ENCODE assay signal across 9 mouse cellular contexts in genomic region chr17:85618359-85619112, GRCm38 (mm10). TPM values are rescaled to one million over a fixed set of nuclear protein-coding genes. Genes with fewer than 3 reads are reported as not detected.
A peak's percentile ranks its signal among the peaks of the same experiment; 100 is the strongest.
DNase-seq lines count a peak whose midpoint lies in the region; ATAC-seq lines count a peak whose summit lies in the region.
"Had no signal": no experiment of that assay in that cellular context is flagged by ENCODE, and none has a peak within 500 bp of the region (broad histone marks: within the 10 kb centered on the region; RNA-seq: fewer than 3 reads in every experiment).

No protein-coding gene starts in this region.

- H3K4me2 ChIP-seq in heart, embryonic 12.5 days, result peak overlapping the region; percentile 63
- H3K4me2 ChIP-seq in forebrain, embryonic 14.5 days (ENCODE audit: low read length), result peak overlapping the region; percentile 55

- WGBS in heart, embryonic 12.5 days, result under 1% methylated on average over 34 of the region's 34 CpGs
- 2% methylated on average over 34 of the region's 34 CpGs for WGBS in forebrain, embryonic 14.5 days
- WGBS in midbrain, embryonic 10.5 days, result under 1% methylated on average over 34 of the region's 34 CpGs

- peak overlapping the region; percentile 37 for H3K4me3 ChIP-seq in heart, embryonic 12.5 days
- H3K4me3 ChIP-seq in forebrain, embryonic 14.5 days (ENCODE audit: low read depth, low read length), result peak overlapping the region; percentile 37
- H3K4me3 ChIP-seq in midbrain, embryonic 10.5 days, result peak overlapping the region; percentile 51

- ATAC-seq in heart, embryonic 12.5 days (ENCODE audit: insufficient number of reproducible peaks, low FRiP score), result no peak
- ATAC-seq in forebrain, embryonic 14.5 days, result no peak

- peaks cover 38% of the 10 kb centered on the region for H3K4me1 ChIP-seq in heart, embryonic 12.5 days (replicated peaks)
- no peaks in the 10 kb centered on the region; the same call in 1 of the 2 replicates for H3K4me1 ChIP-seq in forebrain, embryonic 14.5 days (ENCODE audit: control insufficient read depth, insufficient read depth, low read length)
- H3K4me1 ChIP-seq in midbrain, embryonic 10.5 days, result peaks cover 92% of the 10 kb centered on the region

- H3K9ac ChIP-seq in heart, embryonic 12.5 days, result no peak overlapping the region
- peak overlapping the region; percentile 68 for H3K9ac ChIP-seq in forebrain, embryonic 14.5 days (ENCODE audit: low read length)

- no peak overlapping the region for H3K27ac ChIP-seq in heart, embryonic 12.5 days (ENCODE audit: poor library complexity, severe bottlenecking)
- H3K27ac ChIP-seq in forebrain, embryonic 14.5 days (ENCODE audit: low read depth, low read length), result peak overlapping the region; percentile 86
- peak overlapping the region; percentile 75 for H3K27ac ChIP-seq in midbrain, embryonic 10.5 days (replicated peaks)

- H3K36me3 ChIP-seq in heart, embryonic 12.5 days, result no peaks in the 10 kb centered on the region
- no peaks in the 10 kb centered on the region for H3K36me3 ChIP-seq in forebrain, embryonic 14.5 days (ENCODE audit: control insufficient read depth, insufficient read depth, low read length)
- no peaks in the 10 kb centered on the region for H3K36me3 ChIP-seq in midbrain, embryonic 10.5 days

- no peak for DNase-seq in heart, postnatal 36 days
- peak; percentile 43 for DNase-seq in ES-CJ7 (ENCODE audit: low read depth, low spot score)
- DNase-seq in forebrain, embryonic 14.5 days (ENCODE audit: low spot score), result no peak
- DNase-seq in midbrain, embryonic 10.5 days (ENCODE audit: low spot score), result peak; percentile 51
- no peak for DNase-seq in urinary bladder, postnatal 36 days (ENCODE audit: low spot score in 2 of 2)
- no peak for DNase-seq in cerebellum, postnatal 36 days
- no peak for DNase-seq in spleen, postnatal 14 days (ENCODE audit: low spot score in 2 of 2)
- DNase-seq: adrenal gland, postnatal 25 days had no signal

- H3K27me3 ChIP-seq in heart, embryonic 12.5 days (replicated peaks), result peaks cover 99% of the 10 kb centered on the region
- H3K27me3 ChIP-seq in forebrain, embryonic 14.5 days (replicated peaks; ENCODE audit: control insufficient read depth, insufficient read depth, low read length), result peaks cover 74% of the 10 kb centered on the region
- H3K27me3 ChIP-seq in midbrain, embryonic 10.5 days (ENCODE audit: low read depth, poor library complexity, severe bottlenecking), result peaks cover 100% of the 10 kb centered on the region

- H3K9me3 ChIP-seq in heart, embryonic 12.5 days (replicated peaks), result no peaks in the 10 kb centered on the region
- no peaks in the 10 kb centered on the region for H3K9me3 ChIP-seq in forebrain, embryonic 14.5 days (replicated peaks; ENCODE audit: control insufficient read depth, low read length)
- no peaks in the 10 kb centered on the region for H3K9me3 ChIP-seq in midbrain, embryonic 10.5 days (replicated peaks)

- intact Hi-C loops in heart, postnatal 36 days (cut with DNase I), result no loop called here

RNA-seq across cellular contexts. Expression of gene Six3, which starts 5.1 kb away (rescaled TPM):
- not detected in 2 replicates for polyA plus RNA-seq in heart, embryonic 12.5 days (2016; fragmentation: Nextera tagmentation; extraction: Ambion mirVana)
- total RNA-seq in heart, postnatal 36 days (2021), result not detected
- polyA plus RNA-seq in forebrain, embryonic 14.5 days (2014; fragmentation: Nextera tagmentation; extraction: Ambion mirVana), result 11.3 and 15.0 TPM in 2 replicates
- 4.0 and 7.9 TPM in 2 replicates for polyA plus RNA-seq in midbrain, embryonic 10.5 days (2016; fragmentation: Nextera tagmentation; extraction: Ambion mirVana)
- total RNA-seq: adrenal gland, postnatal 25 days had no signal

Comparison
In these comparisons a context has a peak if more than half of its experiments do, and no peak if none do; other contexts are left out.
1. DNase-seq: peak in ES-CJ7 (single experiment) and midbrain, embryonic 10.5 days (single experiment); none in heart, postnatal 36 days (0 of 2), forebrain, embryonic 14.5 days (single experiment), urinary bladder, postnatal 36 days (0 of 2), cerebellum, postnatal 36 days (0 of 2) and spleen, postnatal 14 days (0 of 2).
2. Peak in every context shown above with its lines, with median percentiles within 50 percentile points of each other: H3K4me3 ChIP-seq.